Mouse (Mus musculus): ENCODE measurements around the gene Tmem251. TPM values are rescaled to one million over a fixed set of nuclear protein-coding genes. Genes with fewer than 3 reads are reported as not detected.
A peak's percentile ranks its signal among the peaks of the same experiment; 100 is the strongest.

Tmem251 gene
- polyA plus RNA-seq, 1 experiment from 2014 or later = 11.5 TPM

DNA sequence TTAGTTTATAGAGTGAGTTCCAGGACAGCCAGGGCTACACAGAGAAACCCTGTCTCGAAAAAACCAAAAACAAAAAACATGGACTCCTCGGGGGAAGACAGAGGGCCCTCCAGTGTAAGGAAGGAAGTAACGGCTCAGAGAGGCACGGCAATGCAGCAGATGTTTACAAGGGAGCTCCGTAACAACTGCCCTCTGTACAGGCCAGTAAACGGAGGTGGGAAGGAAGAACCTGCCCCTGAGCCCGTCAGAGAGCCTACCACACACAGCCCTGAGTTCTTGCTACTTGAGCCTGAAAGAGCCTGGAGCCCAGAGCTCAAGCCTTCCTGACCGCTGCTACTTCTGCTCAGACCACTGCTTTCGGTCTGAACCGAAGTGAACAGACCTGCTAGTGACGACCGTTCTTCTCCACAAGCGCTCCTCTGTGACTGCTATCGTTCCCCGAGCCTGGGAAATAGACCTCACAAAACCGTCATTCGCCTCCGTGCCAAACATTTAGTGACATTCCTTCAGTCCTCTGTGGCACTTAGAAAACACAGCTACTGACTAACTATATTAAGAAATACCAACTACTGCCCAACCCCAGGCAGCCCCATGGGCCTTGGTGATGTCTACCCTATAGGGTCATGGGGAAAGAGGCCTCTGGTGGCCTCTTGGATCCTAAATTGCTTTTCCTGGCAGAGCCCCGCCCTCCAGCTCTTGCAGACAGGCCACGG is 30.3 kb upstream of the Tmem251 start:
- WGBS = 56% methylated on average over 20 of the region's 20 CpGs
- 0 out of 2 replicates have a peak overlapping the region, but pooled peaks have one; percentile 0 for H3K27ac ChIP-seq

DNA sequence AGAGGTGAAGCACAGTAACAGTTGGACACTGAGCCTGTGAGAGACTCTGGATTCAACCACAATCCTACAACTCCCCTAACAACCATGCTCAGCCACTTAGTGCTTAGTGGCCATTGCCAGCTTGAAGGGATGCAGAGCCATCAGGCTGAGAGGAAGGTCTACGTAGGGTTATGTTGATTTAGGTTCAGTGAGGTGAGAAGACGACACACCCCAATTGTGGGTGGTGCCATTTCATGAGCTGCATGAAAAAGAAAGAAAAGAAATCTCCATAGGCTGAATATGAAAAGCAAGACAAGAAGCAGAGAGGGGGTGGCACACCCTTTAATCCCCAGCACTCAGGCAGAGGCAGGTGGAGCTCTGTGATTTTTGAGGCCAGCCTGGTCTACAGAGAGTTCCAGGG is 29.4 kb upstream of the Tmem251 start:
- Histone ChIP-seq H3K9ac (replicated peaks) (no peak overlapping the region), H3K27ac (no peak overlapping the region), H3K27me3 (no peaks in the 10 kb centered on the region), H3K36me3 (no peaks in the 10 kb centered on the region), H3K4me2 (no peak overlapping the region), H3K4me3 (replicated peaks) (no peak overlapping the region), H3K9me3 (no peaks in the 10 kb centered on the region), H3K4me1 (replicated peaks) (peaks cover 31% of the 10 kb centered on the region)
- 75% methylated on average over 2 of the region's 2 CpGs for WGBS
- no peak for ATAC-seq (ENCODE audit: insufficient number of reproducible peaks, insufficient read depth, low FRiP score, low TSS enrichment, low read depth)

More for the DNA sequence above, 30.3 kb upstream of the Tmem251 start:
- Histone ChIP-seq H3K27me3 (no peaks in the 10 kb centered on the region), H3K4me3 (replicated peaks) (no peak overlapping the region), H3K4me2 (peak overlapping the region; percentile 11; the same call in 1 of the 2 replicates), H3K4me1 (replicated peaks) (peaks cover 30% of the 10 kb centered on the region), H3K9ac (replicated peaks) (no peak overlapping the region), H3K36me3 (no peaks in the 10 kb centered on the region), H3K9me3 (no peaks in the 10 kb centered on the region)
- ATAC-seq (ENCODE audit: insufficient number of reproducible peaks, insufficient read depth, low FRiP score, low TSS enrichment, low read depth) = no peak

DNA sequence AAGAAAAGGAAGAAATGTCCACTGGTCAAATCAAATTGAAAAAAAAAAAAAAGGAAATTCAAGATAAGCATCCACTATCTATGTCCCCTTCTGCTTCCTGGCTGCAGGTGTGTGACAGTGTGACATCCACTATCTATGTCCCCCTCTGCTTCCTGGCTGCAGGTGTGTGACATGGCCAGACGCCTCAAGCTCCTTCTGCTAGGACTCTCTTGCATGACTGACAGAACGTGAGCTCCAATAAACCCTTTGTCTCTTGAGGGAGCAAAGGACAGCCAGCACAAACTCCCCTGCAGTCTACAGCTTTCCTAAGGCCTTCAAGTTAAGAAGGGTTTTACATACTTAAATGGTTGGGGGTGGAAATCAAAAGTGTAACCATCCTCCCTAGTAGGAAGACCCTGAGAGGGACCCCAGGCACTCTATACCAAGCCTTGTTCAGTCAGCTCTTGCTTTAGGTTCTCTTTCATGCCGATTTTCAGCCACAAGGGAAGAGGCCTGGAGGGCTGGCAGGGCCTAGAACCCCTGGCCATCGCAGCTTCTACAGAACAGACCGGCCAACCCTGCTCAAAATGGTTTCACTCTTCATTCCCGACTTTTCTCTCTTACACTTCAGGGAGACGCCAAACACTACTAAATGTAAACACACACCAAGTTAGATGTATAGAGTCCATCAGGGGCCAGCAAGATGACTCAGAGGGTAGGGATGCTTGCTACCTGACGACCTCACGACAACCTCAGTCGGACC is 28.7 kb upstream of the Tmem251 start:
- Histone ChIP-seq H3K36me3 (no peaks in the 10 kb centered on the region), H3K9me3 (no peaks in the 10 kb centered on the region), H3K27me3 (no peaks in the 10 kb centered on the region), H3K4me3 (replicated peaks) (no peak overlapping the region), H3K9ac (replicated peaks) (no peak overlapping the region), H3K27ac (no peak overlapping the region), H3K4me2 (no peak overlapping the region), H3K4me1 (replicated peaks) (peaks cover 35% of the 10 kb centered on the region)
- 84% methylated on average over 10 of the region's 10 CpGs for WGBS
- no peak for ATAC-seq (ENCODE audit: insufficient number of reproducible peaks, insufficient read depth, low FRiP score, low TSS enrichment, low read depth)

DNA sequence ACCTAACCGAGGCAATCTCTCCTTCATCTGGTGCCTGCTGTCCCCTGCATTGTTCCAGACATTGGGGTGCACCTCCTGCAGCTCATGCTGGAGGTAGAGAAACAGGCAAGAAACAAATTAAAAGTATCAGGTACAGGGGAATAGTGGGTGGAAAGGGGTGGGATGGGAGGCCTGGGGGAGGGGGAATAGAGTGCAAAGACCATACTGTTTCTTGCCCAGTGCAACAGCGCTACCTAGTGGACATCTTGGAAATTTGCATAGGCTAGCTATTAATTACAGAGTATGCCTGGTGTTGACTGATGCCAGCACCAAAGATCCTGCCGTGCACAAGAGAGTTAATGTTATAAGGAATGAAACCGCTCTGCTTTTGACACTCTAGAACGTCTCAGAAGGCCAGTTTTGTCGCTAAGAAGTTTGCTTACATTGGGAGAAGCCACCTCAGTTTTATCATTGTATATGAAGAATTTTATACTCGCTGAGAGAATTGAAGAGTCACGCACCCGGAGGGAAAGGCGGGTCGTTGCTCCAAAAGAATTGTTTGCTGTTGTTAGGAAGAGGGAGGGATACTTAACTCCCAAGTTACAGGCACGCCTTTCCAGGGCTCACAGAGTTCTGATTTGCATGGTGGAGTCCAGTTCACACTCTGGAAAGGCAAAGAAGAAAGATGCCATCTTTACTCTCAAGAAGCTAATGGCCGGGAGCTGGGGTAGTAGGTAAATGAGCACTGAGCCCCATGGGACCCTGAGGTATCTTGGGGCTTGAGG is 23.8 kb upstream of the Tmem251 start:
- peak; percentile 50; the same call in 1 of the 2 replicates for ATAC-seq (ENCODE audit: insufficient number of reproducible peaks, insufficient read depth, low FRiP score, low TSS enrichment, low read depth)
- 31% methylated on average over 13 of the region's 13 CpGs for WGBS
- Histone ChIP-seq H3K27ac (no peak overlapping the region), H3K4me3 (replicated peaks) (no peak overlapping the region), H3K4me1 (replicated peaks) (peaks cover 9% of the 10 kb centered on the region), H3K4me2 (peak overlapping the region; percentile 39), H3K9ac (replicated peaks) (no peak overlapping the region), H3K27me3 (no peaks in the 10 kb centered on the region), H3K36me3 (no peaks in the 10 kb centered on the region), H3K9me3 (no peaks in the 10 kb centered on the region)

DNA sequence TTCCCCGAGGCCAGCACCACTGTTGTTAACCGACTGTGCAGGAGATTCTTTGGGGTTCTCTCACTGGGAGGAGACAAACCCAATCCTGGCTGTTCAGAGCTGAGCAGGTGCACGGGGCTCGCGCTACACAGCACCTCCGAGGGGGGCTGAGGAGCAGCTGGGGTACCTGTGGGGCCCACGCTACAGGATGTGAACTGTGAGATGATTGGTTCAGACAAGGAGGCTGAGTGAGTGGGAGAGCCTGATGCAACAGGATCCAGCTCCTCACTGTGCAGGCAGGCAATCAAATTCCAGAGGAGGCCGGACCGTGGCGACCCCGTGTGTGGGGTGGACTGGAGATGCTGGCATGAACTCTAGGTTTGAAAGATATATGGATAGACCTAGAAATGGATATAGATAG is 21.1 kb upstream of the Tmem251 start:
- 0 out of 2 replicates have a peak, but pooled peaks have one; percentile 24 for ATAC-seq (ENCODE audit: insufficient number of reproducible peaks, insufficient read depth, low FRiP score, low TSS enrichment, low read depth)
- Histone ChIP-seq H3K27ac (no peak overlapping the region), H3K9ac (replicated peaks) (no peak overlapping the region), H3K4me1 (replicated peaks) (peaks cover 9% of the 10 kb centered on the region), H3K36me3 (no peaks in the 10 kb centered on the region), H3K27me3 (no peaks in the 10 kb centered on the region), H3K4me3 (replicated peaks) (no peak overlapping the region), H3K4me2 (no peak overlapping the region), H3K9me3 (no peaks in the 10 kb centered on the region)
- WGBS = 58% methylated on average over 11 of the region's 11 CpGs

DNA sequence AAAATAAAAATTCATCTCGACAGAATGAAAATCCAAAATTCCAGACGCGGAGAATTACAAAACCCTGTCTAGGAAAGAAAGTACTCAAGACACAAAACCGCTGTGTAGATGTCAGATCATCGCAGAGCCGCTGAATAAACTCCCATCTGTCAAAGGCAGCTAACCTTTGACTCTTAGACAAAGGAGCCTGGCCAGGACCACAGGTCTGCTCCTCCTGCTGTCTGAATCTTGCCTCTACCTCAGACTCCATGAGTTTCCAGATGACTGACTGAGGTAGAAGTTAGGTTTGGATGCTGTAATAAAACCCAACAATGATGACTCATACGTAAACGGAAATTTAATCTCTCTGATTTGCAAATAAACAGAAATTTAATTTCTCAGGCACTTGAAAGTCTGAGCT is 20.6 kb upstream of the Tmem251 start:
- Histone ChIP-seq H3K4me1 (replicated peaks) (peaks cover 9% of the 10 kb centered on the region), H3K27ac (no peak overlapping the region), H3K9me3 (no peaks in the 10 kb centered on the region), H3K4me2 (no peak overlapping the region), H3K9ac (replicated peaks) (no peak overlapping the region), H3K4me3 (replicated peaks) (no peak overlapping the region), H3K36me3 (no peaks in the 10 kb centered on the region), H3K27me3 (no peaks in the 10 kb centered on the region)
- no peak for ATAC-seq (ENCODE audit: insufficient number of reproducible peaks, insufficient read depth, low FRiP score, low TSS enrichment, low read depth)
- 77% methylated on average over 8 of the region's 8 CpGs for WGBS

DNA sequence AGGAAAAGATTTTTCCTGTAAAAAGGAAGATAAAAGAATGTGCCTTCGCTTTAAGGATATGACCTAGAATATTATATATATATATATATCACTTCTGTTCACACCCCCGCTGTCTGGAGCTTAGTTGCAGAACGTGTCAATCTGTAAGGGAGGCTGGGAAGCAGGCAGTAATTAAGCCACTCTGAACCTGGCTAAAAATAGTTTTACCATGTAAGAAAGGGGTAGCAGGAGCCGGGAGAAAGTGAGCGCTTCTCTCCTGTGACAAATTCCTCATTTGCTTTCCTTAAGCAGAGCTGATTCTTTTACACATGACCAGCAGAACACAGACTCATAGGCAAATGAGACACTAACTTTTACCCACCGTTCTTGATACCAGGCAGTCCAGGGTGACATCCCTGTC is 19.7 kb upstream of the Tmem251 start:
- no peak for ATAC-seq (ENCODE audit: insufficient number of reproducible peaks, insufficient read depth, low FRiP score, low TSS enrichment, low read depth)
- no peak overlapping the region for H3K9ac ChIP-seq (replicated peaks)
- no peaks in the 10 kb centered on the region for H3K9me3 ChIP-seq
- H3K4me1 ChIP-seq (replicated peaks) = peaks cover 9% of the 10 kb centered on the region
- no peaks in the 10 kb centered on the region for H3K36me3 ChIP-seq
- WGBS = 61% methylated on average over 6 of the region's 6 CpGs
- H3K27me3 ChIP-seq = no peaks in the 10 kb centered on the region
- no peak overlapping the region for H3K4me2 ChIP-seq
- H3K4me3 ChIP-seq (replicated peaks) = no peak overlapping the region
- no peak overlapping the region for H3K27ac ChIP-seq

DNA sequence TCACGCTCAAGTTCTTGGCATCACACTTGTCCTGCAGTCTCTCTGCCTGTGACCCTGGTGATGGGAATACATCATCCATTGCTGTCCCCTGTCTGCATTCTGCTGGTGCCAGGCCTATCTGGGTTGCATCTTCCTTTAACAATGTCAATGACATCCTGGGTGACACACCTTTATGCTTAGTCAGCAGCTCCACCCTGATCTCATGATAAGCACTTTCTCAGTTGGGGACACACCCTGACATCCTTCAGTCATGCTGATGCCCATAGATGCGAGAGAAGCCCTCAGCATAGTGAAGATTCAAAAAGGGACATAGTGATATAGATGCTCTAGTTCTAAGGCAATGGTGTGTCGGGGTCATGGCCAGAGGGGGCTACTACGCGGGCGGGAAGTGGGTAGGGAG is 18.4 kb upstream of the Tmem251 start:
- no peak for ATAC-seq (ENCODE audit: insufficient number of reproducible peaks, insufficient read depth, low FRiP score, low TSS enrichment, low read depth)

DNA sequence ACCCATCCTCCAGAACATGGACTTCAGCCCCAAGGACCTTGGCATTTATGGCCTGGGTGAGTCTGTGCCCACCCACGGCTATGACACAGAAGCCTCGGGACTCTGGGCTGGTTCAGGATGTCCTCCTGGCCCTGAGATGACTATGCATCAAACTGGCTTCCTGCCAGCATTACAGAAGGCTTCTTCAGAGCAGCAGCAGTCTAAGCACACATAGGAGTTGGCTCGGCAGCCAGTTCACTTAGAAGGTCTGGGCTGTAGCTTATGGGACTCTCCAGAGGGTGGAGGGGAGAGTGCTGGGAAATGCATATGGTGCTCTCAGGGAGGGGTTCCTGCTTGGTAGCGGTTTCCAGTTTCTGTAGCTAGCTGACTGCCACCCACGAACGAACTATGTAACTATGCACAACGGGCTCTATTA is 17.8 kb upstream of the Tmem251 start:
- Histone ChIP-seq H3K4me2 (no peak overlapping the region), H3K9me3 (no peaks in the 10 kb centered on the region), H3K4me3 (replicated peaks) (no peak overlapping the region), H3K27ac (no peak overlapping the region), H3K4me1 (replicated peaks) (peaks cover 10% of the 10 kb centered on the region), H3K9ac (replicated peaks) (no peak overlapping the region), H3K27me3 (no peaks in the 10 kb centered on the region), H3K36me3 (no peaks in the 10 kb centered on the region)
- WGBS = 79% methylated on average over 7 of the region's 7 CpGs
- ATAC-seq (ENCODE audit: insufficient number of reproducible peaks, insufficient read depth, low FRiP score, low TSS enrichment, low read depth) = no peak

More for the DNA sequence above, 18.4 kb upstream of the Tmem251 start:
- Histone ChIP-seq H3K27me3 (no peaks in the 10 kb centered on the region), H3K9ac (replicated peaks) (no peak overlapping the region), H3K4me1 (replicated peaks) (peaks cover 6% of the 10 kb centered on the region), H3K4me3 (replicated peaks) (no peak overlapping the region), H3K9me3 (no peaks in the 10 kb centered on the region), H3K27ac (no peak overlapping the region), H3K4me2 (no peak overlapping the region), H3K36me3 (no peaks in the 10 kb centered on the region)
- 90% methylated on average over 6 of the region's 6 CpGs for WGBS

DNA sequence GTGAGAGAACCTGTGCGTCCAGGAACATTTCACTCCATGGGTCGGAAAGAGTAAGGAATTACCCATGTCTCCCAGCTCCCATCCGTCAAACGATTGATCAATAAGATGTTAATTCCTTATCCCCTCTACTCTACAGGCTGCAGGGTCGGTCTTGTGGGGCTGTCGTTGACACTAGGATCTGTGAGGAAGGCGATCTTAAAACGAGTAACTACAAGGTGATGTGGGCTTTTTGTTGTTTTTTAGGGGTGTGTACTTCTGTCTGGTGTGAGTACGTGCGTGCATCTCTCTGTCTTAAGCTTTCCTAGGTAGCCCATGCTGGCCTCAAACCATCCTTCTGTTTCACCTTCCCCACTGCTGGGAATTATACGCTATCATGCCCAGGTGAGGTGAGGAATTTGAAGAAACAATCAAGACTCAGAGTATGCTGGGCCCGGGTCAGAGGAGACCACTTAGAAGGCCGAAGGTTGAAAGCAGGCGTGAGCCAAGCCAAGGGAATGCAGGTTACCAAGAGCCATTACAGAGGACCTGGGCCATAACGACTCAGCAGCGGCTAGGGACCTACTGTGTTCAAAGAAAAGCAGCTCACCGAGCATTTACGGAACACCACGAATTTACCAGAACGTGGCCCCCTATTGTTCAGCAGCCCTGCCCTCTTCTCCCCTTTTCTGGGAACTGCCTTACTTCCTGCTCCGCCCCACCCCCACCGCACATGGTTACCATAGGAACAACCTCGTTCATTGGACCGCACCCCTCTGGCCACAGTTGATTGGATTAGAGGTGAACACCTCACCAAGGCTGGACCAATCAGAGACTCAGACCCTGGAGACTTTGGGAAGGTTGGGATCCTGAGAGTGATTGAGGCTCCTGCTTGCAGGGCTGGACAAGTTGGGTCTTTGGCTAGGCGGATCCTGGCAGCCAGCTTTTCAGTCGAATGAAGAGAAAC is 13.4 kb upstream of the Tmem251 start:
- 29% methylated on average over 26 of the region's 26 CpGs for WGBS
- Histone ChIP-seq H3K9me3 (no peaks in the 10 kb centered on the region), H3K9ac (replicated peaks) (0 out of 2 replicates have a peak overlapping the region, but pooled peaks have one; percentile 34), H3K4me1 (replicated peaks) (peaks cover 22% of the 10 kb centered on the region), H3K36me3 (no peaks in the 10 kb centered on the region), H3K27me3 (no peaks in the 10 kb centered on the region), H3K27ac (peak overlapping the region; percentile 97), H3K4me3 (replicated peaks) (peak overlapping the region; percentile 26), H3K4me2 (peak overlapping the region; percentile 53)
- ATAC-seq (ENCODE audit: insufficient number of reproducible peaks, insufficient read depth, low FRiP score, low TSS enrichment, low read depth) = peak; percentile 95

Data from limb, embryonic 12.5 days (tissue).